Mouse (Mus musculus): ENCODE measurements around the gene Bcl2l11. TPM values are rescaled to one million over a fixed set of nuclear protein-coding genes. Genes with fewer than 3 reads are reported as not detected.
A peak's percentile ranks its signal among the peaks of the same experiment; 100 is the strongest.

Gene Bcl2l11
- polyA plus RNA-seq, 1 experiment from 2014 or later = 25.6 TPM

DNA sequence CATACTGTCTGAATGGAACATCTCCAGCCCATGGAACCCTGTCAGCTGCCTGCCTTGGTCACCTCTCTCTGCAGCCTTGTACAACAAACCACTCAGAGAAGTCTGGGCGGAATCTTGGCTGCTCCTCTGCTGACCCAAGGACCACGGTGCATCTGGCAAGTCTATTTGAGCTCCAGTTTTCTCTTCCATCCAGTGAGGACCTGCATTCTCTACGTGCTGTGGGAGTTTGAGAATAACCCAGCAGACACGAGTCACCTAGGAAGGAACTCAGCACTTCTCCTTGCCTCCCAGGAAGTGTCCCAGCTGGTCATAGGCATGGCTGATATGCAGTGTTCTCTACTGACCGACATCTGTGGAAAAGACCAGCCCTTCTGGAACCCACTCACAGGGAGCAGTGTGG is 8.6 kb downstream of the Bcl2l11 start:
- no peaks in the 10 kb centered on the region for H3K9me3 ChIP-seq (ENCODE audit: low read length)
- 46% methylated on average over 5 of the region's 5 CpGs for WGBS
- peaks cover 40% of the 10 kb centered on the region for H3K4me1 ChIP-seq (ENCODE audit: insufficient read depth, low read length)
- no peak overlapping the region for H3K27ac ChIP-seq (ENCODE audit: low read length)
- no peak overlapping the region for H3K9ac ChIP-seq (replicated peaks; ENCODE audit: low read length)
- no peaks in the 10 kb centered on the region for H3K27me3 ChIP-seq (ENCODE audit: insufficient read depth, low read length)
- ATAC-seq (ENCODE audit: low FRiP score, low TSS enrichment) = no peak
- H3K36me3 ChIP-seq (ENCODE audit: insufficient read depth, low read length) = peaks cover 33% of the 10 kb centered on the region
- H3K4me2 ChIP-seq (replicated peaks; ENCODE audit: low read depth, low read length) = no peak overlapping the region
- no peak overlapping the region for H3K4me3 ChIP-seq (ENCODE audit: low read length)

DNA sequence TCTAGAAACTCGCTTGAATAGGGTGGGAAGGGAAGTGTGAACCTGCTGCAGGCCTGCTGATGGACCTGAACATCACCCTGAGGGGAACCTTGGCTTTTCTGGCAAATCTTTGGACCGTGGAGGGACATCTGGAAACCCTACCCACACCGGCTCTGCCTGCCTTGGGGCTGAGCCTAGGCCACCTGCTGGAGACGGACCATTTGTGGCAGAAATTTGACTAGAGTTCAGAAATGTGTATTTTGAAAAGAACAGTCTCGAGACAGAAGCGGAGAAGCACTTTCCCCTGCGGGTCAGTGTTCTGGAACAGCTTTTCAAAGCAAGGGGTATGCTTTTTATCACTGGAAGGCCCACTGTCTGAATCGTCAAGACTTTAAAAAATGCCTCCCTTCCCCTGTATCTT is 9.1 kb downstream of the Bcl2l11 start:
- peaks cover 29% of the 10 kb centered on the region for H3K36me3 ChIP-seq (ENCODE audit: insufficient read depth, low read length)
- H3K9me3 ChIP-seq (ENCODE audit: low read length) = no peaks in the 10 kb centered on the region
- no peak overlapping the region for H3K9ac ChIP-seq (replicated peaks; ENCODE audit: low read length)
- H3K4me3 ChIP-seq (ENCODE audit: low read length) = no peak overlapping the region
- ATAC-seq (ENCODE audit: low FRiP score, low TSS enrichment) = no peak
- H3K27ac ChIP-seq (ENCODE audit: low read length) = no peak overlapping the region
- H3K4me1 ChIP-seq (ENCODE audit: insufficient read depth, low read length) = peaks cover 39% of the 10 kb centered on the region
- no peak overlapping the region for H3K4me2 ChIP-seq (replicated peaks; ENCODE audit: low read depth, low read length)
- 47% methylated on average over 8 of the region's 8 CpGs for WGBS
- H3K27me3 ChIP-seq (ENCODE audit: insufficient read depth, low read length) = no peaks in the 10 kb centered on the region

DNA sequence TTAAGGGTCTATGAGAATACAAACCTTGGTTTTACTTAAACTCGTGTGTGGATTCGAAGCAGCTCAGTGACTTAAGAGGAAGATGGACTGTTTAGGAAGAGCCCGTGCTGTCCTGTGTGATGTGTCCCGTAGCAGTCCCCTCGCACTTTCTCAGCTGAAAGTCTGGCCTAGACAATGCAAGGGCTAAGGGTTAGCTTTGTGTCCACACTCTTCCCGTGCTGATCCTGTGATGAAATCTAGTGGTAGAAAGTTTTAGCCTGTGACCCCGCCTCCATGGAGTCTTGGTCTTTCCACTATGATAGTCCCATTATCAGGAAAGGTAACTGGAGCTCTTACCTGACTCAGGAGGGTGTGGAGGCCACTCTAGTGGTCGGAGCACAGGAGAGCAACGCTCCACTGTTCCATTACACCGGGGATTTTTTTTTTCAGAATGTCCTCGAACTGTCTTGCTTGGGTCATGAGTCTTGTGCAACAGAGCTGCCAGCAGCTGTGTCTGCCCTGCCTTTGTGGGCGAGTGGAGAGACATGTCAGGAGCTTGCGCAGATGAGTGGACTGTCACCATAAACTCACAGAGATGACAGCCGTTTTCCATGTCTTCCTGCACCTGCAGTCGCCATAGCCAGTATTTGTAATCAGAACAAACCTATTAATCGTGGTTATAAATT is 11.1 kb downstream of the Bcl2l11 start:
- peaks cover 15% of the 10 kb centered on the region; the same call in 1 of the 2 replicates for H3K36me3 ChIP-seq (ENCODE audit: insufficient read depth, low read length)
- H3K9ac ChIP-seq (replicated peaks; ENCODE audit: low read length) = no peak overlapping the region
- ATAC-seq (ENCODE audit: low FRiP score, low TSS enrichment) = no peak
- no peaks in the 10 kb centered on the region for H3K27me3 ChIP-seq (ENCODE audit: insufficient read depth, low read length)
- H3K4me3 ChIP-seq (ENCODE audit: low read length) = no peak overlapping the region
- 76% methylated on average over 16 of the region's 16 CpGs for WGBS
- H3K27ac ChIP-seq (ENCODE audit: low read length) = no peak overlapping the region
- no peak overlapping the region for H3K4me2 ChIP-seq (replicated peaks; ENCODE audit: low read depth, low read length)
- no peaks in the 10 kb centered on the region for H3K9me3 ChIP-seq (ENCODE audit: low read length)
- peaks cover 45% of the 10 kb centered on the region for H3K4me1 ChIP-seq (ENCODE audit: insufficient read depth, low read length)

DNA sequence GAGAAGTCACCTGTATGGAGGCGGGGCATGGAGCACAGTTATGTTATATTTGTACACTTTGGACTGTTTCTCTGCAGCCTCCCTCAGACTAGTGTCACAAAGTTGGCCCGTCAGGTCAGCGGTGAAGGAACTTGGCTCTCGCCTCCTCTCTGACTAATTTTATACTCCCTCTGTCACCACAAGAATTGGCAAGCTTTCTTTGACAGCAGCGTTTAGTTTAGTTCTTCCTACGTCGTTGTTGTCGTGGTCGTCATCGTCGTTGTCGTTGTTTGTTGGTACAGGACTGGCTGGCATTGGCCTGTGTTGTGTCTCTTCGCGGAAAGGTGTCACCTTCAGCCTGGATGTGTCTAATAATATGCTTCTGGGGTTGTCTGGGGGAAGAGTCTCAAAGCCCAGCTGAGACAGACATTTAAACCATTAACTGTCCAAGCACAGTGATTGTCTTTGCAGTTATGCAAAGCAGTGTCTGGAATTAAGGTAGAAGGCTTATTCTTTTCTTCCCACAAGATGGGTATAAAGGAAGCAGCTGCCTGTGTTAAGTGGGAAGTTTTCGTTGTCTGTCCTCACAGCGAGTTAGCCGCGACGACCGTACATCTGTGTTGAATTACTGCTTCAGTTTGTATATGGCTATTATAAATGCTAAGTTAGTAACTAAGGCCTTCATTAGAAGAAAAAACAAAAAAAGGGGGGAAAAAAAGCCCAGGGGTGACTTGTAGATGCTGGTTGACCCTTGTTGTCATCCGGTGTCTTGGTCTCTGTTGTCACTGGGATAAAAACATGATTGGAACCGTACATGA is 11.8 kb downstream of the Bcl2l11 start:
- Histone ChIP-seq H3K27me3 (ENCODE audit: insufficient read depth, low read length) (no peaks in the 10 kb centered on the region), H3K9me3 (ENCODE audit: low read length) (no peaks in the 10 kb centered on the region), H3K27ac (ENCODE audit: low read length) (no peak overlapping the region), H3K4me1 (ENCODE audit: insufficient read depth, low read length) (peaks cover 45% of the 10 kb centered on the region), H3K4me2 (replicated peaks; ENCODE audit: low read depth, low read length) (no peak overlapping the region), H3K9ac (replicated peaks; ENCODE audit: low read length) (no peak overlapping the region), H3K4me3 (ENCODE audit: low read length) (no peak overlapping the region), H3K36me3 (ENCODE audit: insufficient read depth, low read length) (peaks cover 15% of the 10 kb centered on the region; the same call in 1 of the 2 replicates)
- WGBS = 75% methylated on average over 22 of the region's 22 CpGs
- no peak for ATAC-seq (ENCODE audit: low FRiP score, low TSS enrichment)

DNA sequence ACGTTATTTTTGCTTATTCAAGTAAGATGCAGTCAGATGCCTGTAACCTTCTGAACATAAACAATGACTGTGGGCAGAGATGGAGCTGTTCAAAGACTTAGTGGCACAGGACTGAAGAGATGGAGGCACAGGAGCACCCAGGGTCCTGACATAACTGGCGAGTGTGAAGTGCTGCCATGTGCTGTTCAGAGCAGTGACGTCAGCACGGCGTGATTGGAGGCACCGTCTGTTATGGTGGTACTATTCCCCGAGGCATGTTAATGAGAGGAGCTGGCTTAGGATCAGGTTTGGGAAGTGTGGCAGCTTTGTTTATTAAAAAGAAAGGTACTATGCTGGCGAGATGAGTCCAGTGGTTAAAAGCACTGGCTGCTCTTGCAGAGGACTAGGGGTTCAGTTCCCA is 13.1 kb downstream of the Bcl2l11 start:
- no peaks in the 10 kb centered on the region for H3K9me3 ChIP-seq (ENCODE audit: low read length)
- WGBS = 56% methylated on average over 8 of the region's 8 CpGs
- H3K9ac ChIP-seq (replicated peaks; ENCODE audit: low read length) = no peak overlapping the region
- H3K27ac ChIP-seq (ENCODE audit: low read length) = no peak overlapping the region
- no peak for ATAC-seq (ENCODE audit: low FRiP score, low TSS enrichment)
- no peak overlapping the region for H3K4me3 ChIP-seq (ENCODE audit: low read length)
- peaks cover 15% of the 10 kb centered on the region; the same call in 1 of the 2 replicates for H3K36me3 ChIP-seq (ENCODE audit: insufficient read depth, low read length)
- no peaks in the 10 kb centered on the region for H3K27me3 ChIP-seq (ENCODE audit: insufficient read depth, low read length)
- no peak overlapping the region for H3K4me2 ChIP-seq (replicated peaks; ENCODE audit: low read depth, low read length)
- peaks cover 45% of the 10 kb centered on the region for H3K4me1 ChIP-seq (ENCODE audit: insufficient read depth, low read length)

DNA sequence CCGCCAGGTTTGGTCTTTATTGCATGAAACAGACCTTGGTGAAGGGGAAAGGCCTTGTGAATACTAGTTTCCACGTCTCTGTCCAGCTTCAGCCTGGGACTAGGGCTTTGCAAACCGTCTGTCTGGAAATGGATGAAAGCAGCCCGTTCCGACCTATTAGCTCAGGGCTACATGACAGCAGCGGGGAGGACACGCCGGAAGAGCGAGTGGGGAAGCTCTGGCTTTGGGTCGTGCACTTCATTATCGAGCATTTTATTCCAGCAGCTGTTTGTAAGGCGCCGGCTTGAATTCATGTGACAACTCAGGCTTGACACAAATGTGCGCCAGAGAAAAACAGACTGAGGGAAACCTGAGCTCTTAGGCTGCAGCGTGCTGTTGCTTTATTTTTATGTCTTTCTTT is 13.9 kb downstream of the Bcl2l11 start:
- H3K27ac ChIP-seq (ENCODE audit: low read length) = peak overlapping the region; percentile 3; the same call in 1 of the 2 replicates
- no peak overlapping the region for H3K4me2 ChIP-seq (replicated peaks; ENCODE audit: low read depth, low read length)
- peak; percentile 86 for ATAC-seq (ENCODE audit: low FRiP score, low TSS enrichment)

DNA sequence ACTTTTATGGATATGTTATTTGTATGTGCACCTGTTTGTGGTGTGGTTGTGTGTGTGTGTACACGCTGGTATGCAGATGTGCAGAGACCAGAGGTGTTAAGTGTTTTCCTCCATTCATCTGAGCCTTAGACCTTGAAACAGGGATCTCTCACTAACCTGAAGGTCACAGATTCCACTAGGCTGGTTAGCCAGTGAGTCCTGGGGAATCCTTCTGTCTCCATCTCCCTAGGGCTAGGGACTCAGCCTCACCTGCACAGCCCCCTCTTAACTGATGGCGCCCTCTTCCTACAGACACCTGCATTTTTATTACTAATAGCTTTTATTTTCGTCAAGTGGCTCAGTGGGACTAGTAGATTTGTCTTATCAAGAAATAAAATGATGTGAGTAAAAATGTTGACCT is 14.3 kb downstream of the Bcl2l11 start:
- H3K4me2 ChIP-seq (replicated peaks; ENCODE audit: low read depth, low read length) = no peak overlapping the region
- H3K27ac ChIP-seq (ENCODE audit: low read length) = peak overlapping the region; percentile 3; the same call in 1 of the 2 replicates
- peaks cover 10% of the 10 kb centered on the region; the same call in 1 of the 2 replicates for H3K36me3 ChIP-seq (ENCODE audit: insufficient read depth, low read length)
- no peaks in the 10 kb centered on the region for H3K9me3 ChIP-seq (ENCODE audit: low read length)
- no peak overlapping the region for H3K4me3 ChIP-seq (ENCODE audit: low read length)
- ATAC-seq (ENCODE audit: low FRiP score, low TSS enrichment) = peak; percentile 73
- no peaks in the 10 kb centered on the region for H3K27me3 ChIP-seq (ENCODE audit: insufficient read depth, low read length)
- peaks cover 37% of the 10 kb centered on the region for H3K4me1 ChIP-seq (ENCODE audit: insufficient read depth, low read length)
- 68% methylated on average over 3 of the region's 3 CpGs for WGBS
- H3K9ac ChIP-seq (replicated peaks; ENCODE audit: low read length) = no peak overlapping the region

More for the DNA sequence above, 13.9 kb downstream of the Bcl2l11 start:
- Histone ChIP-seq H3K9ac (replicated peaks; ENCODE audit: low read length) (no peak overlapping the region), H3K4me3 (ENCODE audit: low read length) (no peak overlapping the region), H3K4me1 (ENCODE audit: insufficient read depth, low read length) (peaks cover 41% of the 10 kb centered on the region), H3K27me3 (ENCODE audit: insufficient read depth, low read length) (no peaks in the 10 kb centered on the region), H3K9me3 (ENCODE audit: low read length) (no peaks in the 10 kb centered on the region), H3K36me3 (ENCODE audit: insufficient read depth, low read length) (peaks cover 14% of the 10 kb centered on the region; the same call in 1 of the 2 replicates)
- WGBS = 27% methylated on average over 15 of the region's 15 CpGs

DNA sequence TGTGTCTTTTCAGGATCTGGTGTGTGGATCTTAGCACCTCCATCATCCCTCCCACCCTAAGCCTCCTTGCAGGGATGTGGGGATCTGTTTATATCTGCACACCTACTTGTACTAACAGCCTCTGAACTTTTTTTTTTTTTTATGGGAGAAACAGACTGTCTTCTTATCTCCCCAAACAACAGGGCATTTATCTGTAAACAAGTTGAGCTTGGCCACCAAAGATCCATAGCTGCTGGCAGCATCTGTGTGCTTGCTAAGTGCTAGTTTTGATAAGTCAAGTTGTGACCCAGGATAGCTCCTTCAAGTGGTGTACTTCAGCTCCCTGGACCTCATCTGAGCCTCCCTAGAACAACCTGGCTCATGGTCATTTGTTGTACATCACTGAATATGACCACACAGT is 18.2 kb downstream of the Bcl2l11 start:
- H3K4me3 ChIP-seq (ENCODE audit: low read length) = no peak overlapping the region
- H3K36me3 ChIP-seq (ENCODE audit: insufficient read depth, low read length) = peaks cover 26% of the 10 kb centered on the region
- peaks cover 22% of the 10 kb centered on the region for H3K4me1 ChIP-seq (ENCODE audit: insufficient read depth, low read length)
- no peaks in the 10 kb centered on the region for H3K9me3 ChIP-seq (ENCODE audit: low read length)
- ATAC-seq (ENCODE audit: low FRiP score, low TSS enrichment) = no peak
- H3K9ac ChIP-seq (replicated peaks; ENCODE audit: low read length) = no peak overlapping the region
- no peaks in the 10 kb centered on the region for H3K27me3 ChIP-seq (ENCODE audit: insufficient read depth, low read length)
- no peak overlapping the region for H3K4me2 ChIP-seq (replicated peaks; ENCODE audit: low read depth, low read length)
- no peak overlapping the region for H3K27ac ChIP-seq (ENCODE audit: low read length)

DNA sequence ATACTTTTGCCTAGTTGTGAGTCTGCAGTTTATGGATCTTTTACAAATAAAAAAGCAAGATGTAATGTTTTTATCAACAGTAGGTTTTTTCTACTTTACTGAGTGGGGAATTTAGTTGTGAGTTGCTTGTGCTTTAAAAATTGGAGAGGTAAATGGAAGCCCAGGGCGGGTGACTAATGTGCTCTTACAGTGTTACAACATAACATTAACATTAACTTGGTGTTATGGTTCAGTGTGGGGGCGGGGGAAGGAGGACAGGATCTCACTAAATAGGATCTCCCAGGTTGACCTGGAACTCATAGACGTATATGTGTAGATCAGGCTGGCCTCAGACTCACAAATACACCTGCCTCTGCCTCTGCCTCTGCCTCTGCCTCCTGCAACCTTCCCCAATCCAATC is 19.6 kb downstream of the Bcl2l11 start:
- Histone ChIP-seq H3K9me3 (ENCODE audit: low read length) (no peaks in the 10 kb centered on the region), H3K27me3 (ENCODE audit: insufficient read depth, low read length) (no peaks in the 10 kb centered on the region), H3K36me3 (ENCODE audit: insufficient read depth, low read length) (peaks cover 38% of the 10 kb centered on the region), H3K27ac (ENCODE audit: low read length) (no peak overlapping the region), H3K4me1 (ENCODE audit: insufficient read depth, low read length) (peaks cover 9% of the 10 kb centered on the region), H3K4me2 (replicated peaks; ENCODE audit: low read depth, low read length) (no peak overlapping the region), H3K9ac (replicated peaks; ENCODE audit: low read length) (no peak overlapping the region), H3K4me3 (ENCODE audit: low read length) (no peak overlapping the region)
- 61% methylated on average over 3 of the region's 3 CpGs for WGBS
- ATAC-seq (ENCODE audit: low FRiP score, low TSS enrichment) = no peak

DNA sequence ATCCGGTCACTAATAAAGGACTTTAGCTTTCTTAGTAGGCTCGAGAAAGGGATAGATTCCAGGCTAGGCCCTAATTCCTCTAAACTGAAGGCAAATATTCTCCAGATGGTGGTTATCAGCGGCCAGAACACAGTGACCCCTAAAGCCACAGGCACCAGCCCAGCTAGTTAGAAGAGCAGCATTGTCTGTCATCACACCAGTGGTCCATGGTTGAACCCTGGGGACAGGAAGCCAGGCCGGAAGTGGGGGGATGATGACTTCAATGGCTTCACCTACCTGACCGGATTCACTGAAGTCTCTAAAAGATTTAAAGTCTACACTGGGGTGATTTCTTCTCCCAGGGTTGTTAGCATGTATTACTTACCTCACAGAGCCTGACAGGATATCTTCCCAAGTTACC is 23.8 kb downstream of the Bcl2l11 start:
- Histone ChIP-seq H3K4me3 (ENCODE audit: low read length) (no peak overlapping the region), H3K9me3 (ENCODE audit: low read length) (no peaks in the 10 kb centered on the region), H3K9ac (replicated peaks; ENCODE audit: low read length) (no peak overlapping the region), H3K27ac (ENCODE audit: low read length) (no peak overlapping the region), H3K36me3 (ENCODE audit: insufficient read depth, low read length) (peaks cover 36% of the 10 kb centered on the region), H3K4me1 (ENCODE audit: insufficient read depth, low read length) (peaks cover 5% of the 10 kb centered on the region; the same call in 1 of the 2 replicates), H3K4me2 (replicated peaks; ENCODE audit: low read depth, low read length) (no peak overlapping the region), H3K27me3 (ENCODE audit: insufficient read depth, low read length) (no peaks in the 10 kb centered on the region)
- ATAC-seq (ENCODE audit: low FRiP score, low TSS enrichment) = no peak
- 65% methylated on average over 5 of the region's 5 CpGs for WGBS

Data from kidney, embryonic 16.5 days (tissue).